Mouse (Mus musculus): Measurements from ENCODE around the gene Gm49601.

GRCm38 (mm10) chr16:18628206-18628947, 2.1 kb upstream of the Gm49601 start:
- no peak for TF ChIP-seq CTCF (conservative IDR thresholded peaks at IDR 0.05; ENCODE audit: low read length)
- no peak for TF ChIP-seq NANOG (IDR thresholded peaks at IDR 0.05; ENCODE audit: borderline replicate concordance, low read length)

Measured in E14TG2a.4 (cell line).